Mouse (Mus musculus) ES-E14 (cell line): ENCODE results near the gene Mtap.

Source experiments
- HCFC1 ChIP-seq: IDR thresholded peaks from 2 replicates; pipeline ENCODE4 v1.6.1; 2012; ENCODE audit warnings: low read length, inconsistent platforms, borderline replicate concordance; ENCODE audit not compliant: insufficient read depth
- MAFK ChIP-seq: IDR thresholded peaks from 2 replicates; pipeline ENCODE4 v1.6.1; 2014; ENCODE audit warnings: mild to moderate bottlenecking, low read depth, low read length, inconsistent platforms; ENCODE audit not compliant: insufficient read depth

GRCm38 (mm10) chr4:89180121-89180520 lies 43.2 kb downstream of the Mtap start:
- TF ChIP-seq MAFK (no peak), HCFC1 (no peak)
